Mouse (Mus musculus) embryonic facial prominence, embryonic 13.5 days (tissue): Measurements from ENCODE around the gene Dnah6. TPM values are rescaled to one million over a fixed set of nuclear protein-coding genes. Genes with fewer than 3 reads are reported as not detected.

ENCODE experiments used
- ATAC-seq: fragments of 200-750 bp; cut with Nextera tagmentation; 2 replicates; pipeline ENCODE4 v1.8.0; 2017; ENCODE audit warnings: low read depth; ENCODE audit not compliant: insufficient number of reproducible peaks, insufficient read depth, low FRiP score, low TSS enrichment
- H3K27ac ChIP-seq: fragments of 300-500 bp; sonication (generic); 2 replicates; pipeline ENCODE4 v1.5.1; 2015; ENCODE audit warnings: moderate library complexity, mild to moderate bottlenecking, inconsistent platforms
- H3K27me3 ChIP-seq: fragments of 300-500 bp; sonication (generic); 2 replicates; pipeline ENCODE4 v1.6.1; 2015; ENCODE audit warnings: mild to moderate bottlenecking, inconsistent platforms
- H3K36me3 ChIP-seq: fragments of 300-500 bp; sonication (generic); 2 replicates; pipeline ENCODE4 v1.6.1; 2015; ENCODE audit warnings: mild to moderate bottlenecking, inconsistent platforms
- H3K4me1 ChIP-seq: fragments of 300-500 bp; sonication (generic); 2 replicates; pipeline ENCODE4 v1.6.1; 2015; ENCODE audit warnings: inconsistent platforms
- H3K4me2 ChIP-seq: fragments of 300-500 bp; sonication (generic); 2 replicates; pipeline ENCODE4 v1.6.1; 2015; ENCODE audit warnings: moderate library complexity, mild to moderate bottlenecking, inconsistent platforms
- H3K4me3 ChIP-seq: fragments of 300-500 bp; sonication (generic); 2 replicates; pipeline ENCODE4 v1.5.1; 2015; ENCODE audit warnings: mild to moderate bottlenecking, inconsistent platforms
- H3K9ac ChIP-seq: fragments of 300-500 bp; sonication (generic); 2 replicates; pipeline ENCODE4 v1.6.1; 2015; ENCODE audit warnings: mild to moderate bottlenecking, inconsistent platforms
- H3K9me3 ChIP-seq: fragments of 300-500 bp; sonication (generic); 2 replicates; pipeline ENCODE4 v1.6.1; 2016; ENCODE audit warnings: inconsistent platforms
- WGBS: fragments of 180-500 bp; shearing (Covaris S2); methylation state at CpG from one replicate; pipeline ENCODE4 v1.1.7; 2015; ENCODE audit warnings: mixed read lengths; 5-methylcytosine and 5-hydroxymethylcytosine counted together
- polyA plus RNA-seq: library from polyadenylated mRNA; unstranded; fragments of >200 nt; fragmentation: Nextera tagmentation; extraction: Ambion mirVana; gene quantifications from 2 replicates; pipeline ENCODE4 v1.2.1, GENCODE M21; 2015

Dnah6 gene
- polyA plus RNA-seq, 1 experiment from 2014 or later = not detected

GRCm38 (mm10) chr6:73227376-73228158 is 6.1 kb upstream of the Dnah6 start:
- no peaks in the 10 kb centered on the region for H3K27me3 ChIP-seq
- no peak for ATAC-seq
- H3K4me1 ChIP-seq = peaks cover 14% of the 10 kb centered on the region
- no peaks in the 10 kb centered on the region for H3K9me3 ChIP-seq
- H3K9ac ChIP-seq = no peak overlapping the region
- no peak overlapping the region for H3K4me2 ChIP-seq
- 39% methylated on average over 10 of the region's 10 CpGs for WGBS
- H3K4me3 ChIP-seq = no peak overlapping the region
- no peak overlapping the region for H3K27ac ChIP-seq
- H3K36me3 ChIP-seq = no peaks in the 10 kb centered on the region

GRCm38 (mm10) chr6:73222841-73223526 is 1.5 kb upstream of the Dnah6 start:
- Histone ChIP-seq H3K36me3 (no peaks in the 10 kb centered on the region), H3K9me3 (no peaks in the 10 kb centered on the region), H3K9ac (no peak overlapping the region), H3K4me3 (no peak overlapping the region), H3K4me2 (peak overlapping the region; percentile 41), H3K27ac (peak overlapping the region; percentile 60; the same call in 1 of the 2 replicates), H3K27me3 (no peaks in the 10 kb centered on the region), H3K4me1 (peaks cover 14% of the 10 kb centered on the region)
- WGBS = 7% methylated on average over 8 of the region's 10 CpGs
- no peak for ATAC-seq

- Histone ChIP-seq H3K4me1 (peaks cover 14% of the 10 kb centered on the region), H3K36me3 (no peaks in the 10 kb centered on the region), H3K4me2 (peak overlapping the region; percentile 69), H3K4me3 (peak overlapping the region; percentile 42), H3K27ac (peak overlapping the region; percentile 33), H3K9ac (peak overlapping the region; percentile 44; the same call in 1 of the 2 replicates), H3K9me3 (no peaks in the 10 kb centered on the region), H3K27me3 (no peaks in the 10 kb centered on the region)
- 31% methylated on average over 20 of the region's 23 CpGs for WGBS
- 0 out of 2 replicates have a peak, but pooled peaks have one; percentile 40 for ATAC-seq
Observed at GRCm38 (mm10) chr6:73221958-73222735, 696 bp upstream of the Dnah6 start.

- Histone ChIP-seq H3K9me3 (0 out of 2 replicates have a peak, but pooled peaks cover 3% of the 10 kb centered on the region), H3K36me3 (no peaks in the 10 kb centered on the region), H3K27me3 (no peaks in the 10 kb centered on the region), H3K4me2 (no peak overlapping the region), H3K9ac (no peak overlapping the region), H3K27ac (no peak overlapping the region), H3K4me3 (no peak overlapping the region), H3K4me1 (no peaks in the 10 kb centered on the region)
- ATAC-seq = no peak
Observed at GRCm38 (mm10) chr6:73211602-73212001, 9.8 kb downstream of the Dnah6 start.

GRCm38 (mm10) chr6:73211036-73211435 is 10.4 kb downstream of the Dnah6 start:
- no peak overlapping the region for H3K4me2 ChIP-seq
- 82% methylated on average over 3 of the region's 3 CpGs for WGBS
- no peaks in the 10 kb centered on the region for H3K36me3 ChIP-seq
- ATAC-seq = no peak
- H3K4me1 ChIP-seq = no peaks in the 10 kb centered on the region
- no peak overlapping the region for H3K9ac ChIP-seq
- 0 out of 2 replicates have a peak, but pooled peaks cover 3% of the 10 kb centered on the region for H3K9me3 ChIP-seq
- no peak overlapping the region for H3K27ac ChIP-seq
- H3K27me3 ChIP-seq = no peaks in the 10 kb centered on the region
- no peak overlapping the region for H3K4me3 ChIP-seq

GRCm38 (mm10) chr6:73210445-73210972 is 10.9 kb downstream of the Dnah6 start:
- H3K9me3 ChIP-seq = 0 out of 2 replicates have a peak, but pooled peaks cover 3% of the 10 kb centered on the region
- ATAC-seq = no peak
- WGBS = 71% methylated on average over 4 of the region's 4 CpGs
- H3K27me3 ChIP-seq = no peaks in the 10 kb centered on the region
- no peak overlapping the region for H3K9ac ChIP-seq
- no peak overlapping the region for H3K27ac ChIP-seq
- H3K4me3 ChIP-seq = no peak overlapping the region
- H3K36me3 ChIP-seq = no peaks in the 10 kb centered on the region
- H3K4me1 ChIP-seq = no peaks in the 10 kb centered on the region
- H3K4me2 ChIP-seq = no peak overlapping the region

- no peaks in the 10 kb centered on the region for H3K4me1 ChIP-seq
- H3K4me3 ChIP-seq = no peak overlapping the region
- H3K27ac ChIP-seq = no peak overlapping the region
- no peak for ATAC-seq
- H3K9ac ChIP-seq = no peak overlapping the region
- WGBS = 82% methylated on average over 6 of the region's 6 CpGs
- H3K9me3 ChIP-seq = 0 out of 2 replicates have a peak, but pooled peaks cover 3% of the 10 kb centered on the region
- H3K4me2 ChIP-seq = no peak overlapping the region
- no peaks in the 10 kb centered on the region for H3K36me3 ChIP-seq
- no peaks in the 10 kb centered on the region for H3K27me3 ChIP-seq
Observed at GRCm38 (mm10) chr6:73209598-73209997, 11.9 kb downstream of the Dnah6 start.

GRCm38 (mm10) chr6:73204937-73205336 is 16.5 kb downstream of the Dnah6 start:
- Histone ChIP-seq H3K4me1 (no peaks in the 10 kb centered on the region), H3K4me3 (no peak overlapping the region), H3K9me3 (0 out of 2 replicates have a peak, but pooled peaks cover 3% of the 10 kb centered on the region), H3K4me2 (no peak overlapping the region), H3K27me3 (no peaks in the 10 kb centered on the region), H3K27ac (no peak overlapping the region), H3K9ac (no peak overlapping the region), H3K36me3 (no peaks in the 10 kb centered on the region)
- no peak for ATAC-seq
- 85% methylated on average over 4 of the region's 4 CpGs for WGBS

GRCm38 (mm10) chr6:73203724-73204123 is 17.7 kb downstream of the Dnah6 start:
- Histone ChIP-seq H3K4me3 (no peak overlapping the region), H3K27ac (no peak overlapping the region), H3K9me3 (0 out of 2 replicates have a peak, but pooled peaks cover 3% of the 10 kb centered on the region), H3K9ac (no peak overlapping the region), H3K4me1 (no peaks in the 10 kb centered on the region), H3K36me3 (no peaks in the 10 kb centered on the region), H3K27me3 (no peaks in the 10 kb centered on the region), H3K4me2 (no peak overlapping the region)
- WGBS = 69% methylated on average over 2 of the region's 2 CpGs
- no peak for ATAC-seq

GRCm38 (mm10) chr6:73195291-73195690 is 26.2 kb downstream of the Dnah6 start:
- no peaks in the 10 kb centered on the region for H3K9me3 ChIP-seq
- H3K36me3 ChIP-seq = no peaks in the 10 kb centered on the region
- no peaks in the 10 kb centered on the region for H3K27me3 ChIP-seq
- no peak overlapping the region for H3K4me3 ChIP-seq
- no peak for ATAC-seq
- H3K4me1 ChIP-seq = no peaks in the 10 kb centered on the region
- H3K9ac ChIP-seq = no peak overlapping the region
- H3K27ac ChIP-seq = no peak overlapping the region
- H3K4me2 ChIP-seq = no peak overlapping the region
- 85% methylated on average over 13 of the region's 13 CpGs for WGBS

- no peaks in the 10 kb centered on the region for H3K36me3 ChIP-seq
- no peak overlapping the region for H3K27ac ChIP-seq
- H3K27me3 ChIP-seq = no peaks in the 10 kb centered on the region
- no peak for ATAC-seq
- no peak overlapping the region for H3K9ac ChIP-seq
- H3K4me1 ChIP-seq = no peaks in the 10 kb centered on the region
- H3K9me3 ChIP-seq = no peaks in the 10 kb centered on the region
- H3K4me3 ChIP-seq = no peak overlapping the region
- WGBS = 79% methylated on average over 6 of the region's 6 CpGs
- no peak overlapping the region for H3K4me2 ChIP-seq
Observed at GRCm38 (mm10) chr6:73190756-73191155, 30.7 kb downstream of the Dnah6 start.
